Mouse (Mus musculus) brain, embryonic 14.5 days (tissue): ENCODE measurements at regions not wholly inside any gene's neighbourhood (a gene's known extent, or its start where the extent isn't known, plus 50 kb on each side); places are given as distances from the start of the nearest gene placed in this dataset.

Experiments
- CTCF ChIP-seq: fragments of 200-500 bp; IDR thresholded peaks from 2 replicates; pipeline ENCODE4 v1.5.1; 2012; ENCODE audit warnings: inconsistent platforms, mild to moderate bottlenecking, moderate library complexity, borderline replicate concordance; ENCODE audit not compliant: insufficient read depth, insufficient read length; ENCODE audit errors: extremely low read depth
- POLR2A ChIP-seq: fragments of 200-500 bp; IDR thresholded peaks from 2 replicates; pipeline ENCODE4 v1.6.1; 2012; ENCODE audit warnings: mild to moderate bottlenecking, inconsistent platforms, borderline replicate concordance; ENCODE audit not compliant: poor library complexity, insufficient read depth, insufficient read length, severe bottlenecking; ENCODE audit errors: extremely low read depth

DNA sequence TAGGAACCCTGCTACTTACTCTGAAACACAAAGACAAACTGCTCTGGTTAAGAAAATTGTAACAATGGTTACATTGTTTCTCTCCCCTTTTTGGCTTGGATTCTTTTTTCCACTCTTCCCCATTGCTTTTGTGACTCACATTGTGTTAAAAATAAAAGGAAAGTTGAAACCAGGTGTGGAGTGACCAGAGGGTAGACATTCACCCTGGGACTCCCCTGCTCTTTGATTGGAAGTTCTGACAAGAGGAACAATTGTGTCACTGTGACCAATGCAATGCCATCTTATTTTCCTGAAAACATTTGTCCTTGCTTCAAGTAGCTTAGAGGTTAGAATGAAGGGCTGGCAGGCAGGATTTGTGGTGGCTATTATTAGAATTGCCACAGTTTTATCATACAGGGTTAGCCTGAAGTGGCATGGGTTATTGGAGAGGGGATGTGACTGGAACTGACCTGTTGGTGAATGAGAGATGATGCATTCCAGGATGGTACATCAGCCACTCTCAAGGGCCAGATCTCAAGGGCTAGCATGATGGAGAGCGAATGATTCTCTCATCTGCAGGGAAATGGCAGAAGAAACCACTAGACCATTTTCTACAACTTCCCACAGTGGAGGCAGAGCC, 112.6 kb upstream of the Tbl1xr1 start:
- TF ChIP-seq POLR2A (no peak), CTCF (no peak)
